ENCODE assay signal across 16 mouse cellular contexts in the genomic region with DNA sequence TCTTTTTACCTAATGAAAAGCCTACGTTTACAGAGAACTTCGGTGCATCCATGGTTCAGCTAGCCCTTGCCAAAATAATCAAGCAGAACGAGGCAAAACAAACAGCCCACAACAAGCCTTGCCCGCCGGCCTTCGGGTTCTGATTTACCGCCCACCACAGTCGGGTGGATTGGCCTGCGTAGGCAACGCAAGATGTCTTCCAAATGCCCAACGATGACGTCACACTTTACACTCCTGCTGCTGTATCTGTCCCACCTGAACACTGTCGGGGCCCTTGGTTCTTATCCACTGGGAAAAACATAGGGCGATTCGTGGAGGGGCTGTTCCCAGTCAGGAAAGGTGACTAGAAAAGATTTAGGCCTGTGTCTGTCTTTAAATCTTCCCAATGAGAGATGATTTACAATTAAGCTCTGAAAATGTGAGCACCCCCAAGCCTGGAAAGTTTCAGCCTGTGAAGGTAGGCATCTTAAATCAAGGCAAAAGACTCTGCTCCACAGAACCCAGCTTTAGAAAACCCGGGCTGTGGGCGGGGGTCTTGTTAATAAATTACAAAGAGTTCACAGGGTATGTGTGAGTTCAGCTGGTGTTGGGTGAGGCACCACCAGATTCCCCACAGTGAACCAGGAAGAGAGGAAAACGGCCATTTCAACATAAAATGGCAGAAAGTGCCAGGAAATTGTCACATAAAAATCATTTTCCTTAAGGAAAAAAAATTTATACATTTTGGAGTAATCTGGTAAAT.
"Had no signal": no experiment of that assay in that cellular context is flagged by ENCODE, and none has a peak within 500 bp of the region (broad histone marks: within the 10 kb centered on the region; RNA-seq: fewer than 3 reads in every experiment).

No protein-coding gene starts in this region.

- H3K36me3 ChIP-seq: intestine, embryonic 15.5 days; limb, embryonic 15.5 days; liver, embryonic 12.5 days; midbrain, embryonic 10.5 days; neural tube, embryonic 12.5 days had no signal

- H3K27me3 ChIP-seq: intestine, embryonic 15.5 days; limb, embryonic 15.5 days; neural tube, embryonic 12.5 days had no signal

- H3K4me2 ChIP-seq: intestine, embryonic 15.5 days; limb, embryonic 15.5 days; liver, embryonic 12.5 days; lung, embryonic 14.5 days; neural tube, embryonic 12.5 days had no signal

- H3K27ac ChIP-seq: intestine, embryonic 15.5 days; layer of hippocampus, adult 2 months; limb, embryonic 15.5 days; liver, embryonic 12.5 days; midbrain, embryonic 10.5 days; neural tube, embryonic 12.5 days had no signal

- ATAC-seq: intestine, embryonic 15.5 days; liver, embryonic 12.5 days had no signal

- H3K9ac ChIP-seq: intestine, embryonic 15.5 days; limb, embryonic 15.5 days; liver, embryonic 12.5 days; lung, embryonic 14.5 days; neural tube, embryonic 12.5 days had no signal

- H3K9me3 ChIP-seq: intestine, embryonic 15.5 days; limb, embryonic 15.5 days; liver, embryonic 12.5 days; midbrain, embryonic 10.5 days; neural tube, embryonic 12.5 days had no signal

- H3K4me3 ChIP-seq: intestine, embryonic 15.5 days; layer of hippocampus, adult 2 months; limb, embryonic 15.5 days; liver, embryonic 12.5 days; midbrain, embryonic 10.5 days; neural tube, embryonic 12.5 days had no signal

- DNase-seq: kidney, adult 9 months; left cerebral cortex, postnatal 4 days; lung, embryonic 14.5 days; lung, postnatal 10 days; lung, postnatal 4 days; midbrain, embryonic 14.5 days; retina, postnatal 1 day; right cerebral cortex, postnatal 4 days; spleen, adult 18-20 months; thymus, postnatal 4 days had no signal

- H3K4me1 ChIP-seq: intestine, embryonic 15.5 days; liver, embryonic 12.5 days; midbrain, embryonic 10.5 days; neural tube, embryonic 12.5 days had no signal
